Mouse (Mus musculus) heart, postnatal 36 days (tissue): ENCODE measurements around the gene Dnajb4. TPM values are rescaled to one million over a fixed set of nuclear protein-coding genes. Genes with fewer than 3 reads are reported as not detected.

ENCODE experiments used
- DNase-seq, 2 experiments: peaks; one replicate each; pipeline ENCODE4 v3.0.0; 2021 to 2022
- intact Hi-C: fragments of 180-260 bp; cut with DNase I; formaldehyde crosslinking; loops from one replicate; pipeline ENCODE4 v1.15.1; 2025
- total RNA-seq, 2 experiments: library from RNA; stranded (reverse); gene quantifications; 2 replicates each; pipeline ENCODE4 v1.2.3; 2021

The Dnajb4 gene
- total RNA-seq, 2 experiments from 2014 or later: 98.1 to 111 TPM

DNA sequence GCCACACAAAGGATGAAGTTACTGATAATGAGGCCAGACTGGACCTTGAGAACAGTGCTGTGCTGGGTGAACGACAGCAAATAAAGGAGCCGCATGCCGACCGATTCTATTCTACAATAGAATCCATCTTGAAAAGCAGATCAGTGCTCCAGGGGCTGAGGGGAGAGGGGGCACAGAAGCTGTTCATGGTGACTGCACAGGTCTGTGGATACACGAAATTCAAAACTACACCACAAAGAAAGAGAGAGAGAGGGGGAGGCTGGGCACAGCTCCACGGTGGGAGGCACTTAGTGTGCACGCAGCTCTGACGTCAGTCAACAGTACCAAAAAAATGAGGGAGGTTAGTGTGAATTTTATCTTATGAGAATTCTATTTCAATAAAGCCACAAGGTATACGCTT is 26.6 kb downstream of the Dnajb4 start:
- DNase-seq: no peak
- intact Hi-C loops: no loop called here

DNA sequence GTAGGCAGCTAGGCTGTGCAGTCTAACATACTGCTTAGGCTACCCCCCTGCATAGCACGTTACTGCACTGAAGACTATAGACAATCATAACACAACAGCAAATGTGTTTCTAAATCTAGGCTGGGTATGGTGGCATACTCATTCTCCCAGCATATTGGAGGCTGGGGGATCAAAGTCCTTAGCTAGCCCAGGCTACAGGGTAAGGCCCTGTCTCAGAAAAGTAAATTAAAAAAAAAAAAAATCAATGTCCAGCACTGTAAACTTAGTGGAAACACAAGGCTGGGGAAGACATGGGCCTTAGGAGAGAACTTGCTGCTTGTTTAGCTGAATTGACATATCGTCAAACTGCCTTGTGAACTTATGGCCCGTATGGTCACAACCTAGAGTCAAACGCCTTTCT is 29.5 kb downstream of the Dnajb4 start:
- no peak for DNase-seq
- intact Hi-C loops: no loop called here

GRCm38 (mm10) chr3:152179285-152179684 is 30.8 kb downstream of the Dnajb4 start:
- intact Hi-C loops: no loop called here

GRCm38 (mm10) chr3:152178816-152179215 is 31.3 kb downstream of the Dnajb4 start:
- no peak for DNase-seq
- intact Hi-C loops: no loop called here

More at GRCm38 (mm10) chr3:152179285-152179684, 30.8 kb downstream of the Dnajb4 start:
- DNase-seq: no peak

DNA sequence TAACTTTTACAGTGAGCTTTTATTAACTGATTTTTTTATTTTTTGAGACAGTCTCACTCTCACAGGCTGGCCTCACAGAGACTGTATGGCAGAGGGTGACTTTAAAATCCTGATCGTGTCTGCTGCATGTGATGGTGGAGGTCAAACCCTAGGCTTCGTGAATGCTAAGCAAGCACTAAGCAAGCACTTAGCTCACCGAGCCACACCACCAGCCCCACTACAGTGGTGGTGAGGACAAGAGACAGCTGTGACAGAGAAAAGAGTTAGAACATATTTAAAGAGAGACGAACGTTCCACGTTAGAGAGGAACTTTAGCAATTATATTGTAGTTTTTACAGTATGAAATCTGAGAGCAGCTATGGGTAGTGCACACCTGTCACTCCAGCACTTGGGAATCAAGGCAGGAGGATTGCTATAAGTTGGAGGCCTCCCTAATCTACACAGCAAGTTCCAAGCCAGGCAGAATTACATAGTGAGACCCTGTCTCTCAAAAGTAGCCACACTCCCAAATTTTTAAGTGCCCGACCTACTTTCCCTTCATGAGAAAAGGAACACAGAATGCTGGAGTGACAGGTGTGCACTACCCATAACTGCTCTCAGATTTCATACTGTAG is 37.7 kb downstream of the Dnajb4 start:
- intact Hi-C loops: no loop called here
- no peak for DNase-seq

DNA sequence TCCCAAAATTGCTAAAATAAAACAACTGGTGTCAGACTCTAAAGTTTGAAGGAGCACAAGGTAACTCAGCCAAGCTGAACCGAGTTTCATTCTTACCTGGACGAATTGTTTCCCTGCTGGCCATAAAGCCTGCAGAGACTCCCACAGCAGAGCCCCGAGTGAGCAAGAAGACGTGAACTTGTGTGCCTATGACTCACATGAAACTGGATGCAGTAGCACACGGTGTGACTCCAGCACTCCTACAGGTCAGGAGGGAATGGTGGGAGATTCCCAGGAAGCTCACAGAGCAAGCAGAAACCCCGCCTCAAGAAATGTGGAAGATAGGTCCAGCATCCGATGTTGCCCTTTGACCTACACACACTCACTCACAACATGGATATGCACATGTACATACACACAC is 38.2 kb downstream of the Dnajb4 start:
- intact Hi-C loops: no loop called here
- DNase-seq: no peak

DNA sequence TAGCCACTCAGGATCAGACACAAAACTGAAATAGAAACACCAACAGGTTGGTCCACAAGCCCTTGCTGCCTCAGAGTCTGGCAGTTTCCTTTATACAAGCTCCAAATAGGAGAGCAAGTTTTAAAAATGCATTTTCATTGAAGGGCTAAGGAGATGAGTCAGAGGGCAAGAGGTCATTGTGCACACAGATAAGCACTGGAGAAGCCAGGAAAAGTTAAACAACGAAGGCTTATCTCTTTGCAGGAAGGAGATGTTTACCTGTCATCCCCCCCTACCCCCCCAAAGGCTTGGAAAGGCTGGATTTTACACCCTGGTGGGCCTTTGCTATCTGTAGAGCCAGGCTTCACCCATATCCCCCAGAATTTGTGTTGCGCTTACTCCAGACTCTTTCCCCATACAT is 38.9 kb downstream of the Dnajb4 start:
- intact Hi-C loops: no loop called here

DNA sequence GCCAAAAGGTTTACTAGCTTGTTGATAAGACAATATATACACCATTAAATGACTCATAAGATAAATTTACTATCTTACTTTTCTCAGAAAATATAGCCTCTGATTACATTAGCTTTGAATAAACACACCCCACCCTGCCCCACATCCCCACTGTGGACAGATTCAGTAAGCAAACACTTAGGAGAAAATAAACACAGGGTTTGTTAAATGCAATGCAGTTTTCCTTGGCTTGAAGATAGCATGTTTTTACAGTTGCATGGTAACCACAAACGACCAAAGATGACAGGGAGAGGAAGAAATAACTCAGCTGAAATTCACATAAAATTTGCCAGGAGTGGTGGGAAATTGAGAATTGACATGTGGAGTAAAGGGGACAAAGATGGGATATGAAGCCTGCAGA is 39.7 kb downstream of the Dnajb4 start:
- DNase-seq: no peak
- intact Hi-C loops: no loop called here

More for the DNA sequence above, 38.9 kb downstream of the Dnajb4 start:
- DNase-seq: no peak

DNA sequence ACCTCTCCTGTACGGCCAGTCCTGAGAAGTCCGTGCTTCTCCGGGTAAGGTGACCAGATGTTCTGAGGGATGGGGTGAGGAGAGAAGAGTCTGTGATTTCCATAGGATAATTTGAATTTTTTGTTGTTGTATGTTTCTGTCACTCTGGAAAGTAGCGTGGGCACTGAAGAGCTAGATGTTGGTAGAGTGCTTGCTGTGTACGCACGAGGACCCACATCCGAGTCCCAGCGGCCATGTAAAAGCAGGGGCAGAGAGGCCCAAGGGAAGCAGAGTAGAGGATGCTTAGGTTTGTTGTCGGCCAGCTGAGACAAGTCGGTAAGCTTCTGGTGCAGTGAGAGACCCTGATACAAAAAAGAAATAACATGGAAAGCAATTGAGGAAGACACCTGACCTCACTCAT is 42.1 kb downstream of the Dnajb4 start:
- intact Hi-C loops: no loop called here
- no peak for DNase-seq

GRCm38 (mm10) chr3:152166699-152167451 is 43.2 kb downstream of the Dnajb4 start:
- intact Hi-C loops: loop anchor here (2.0 kb wide), 1 partner anchor 26 kb away; no protein-coding TSS in a partner anchor
- DNase-seq: no peak

DNA sequence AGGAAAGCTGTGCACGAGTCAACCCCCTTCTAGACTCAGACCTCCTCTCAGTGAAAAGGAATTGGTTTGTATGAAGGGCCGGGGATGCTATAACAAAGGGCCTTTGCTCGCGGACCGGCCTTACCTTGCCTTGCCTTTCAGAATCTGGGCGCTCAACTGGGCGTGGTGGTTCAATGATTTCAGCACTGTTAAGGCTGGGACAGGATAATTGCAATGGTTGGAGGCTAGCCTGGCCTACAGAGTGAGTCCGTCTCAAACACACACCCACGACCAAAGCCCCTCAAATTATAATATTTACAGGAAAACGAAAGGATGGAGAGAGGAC is 44.0 kb downstream of the Dnajb4 start, which contains the start of gene Gipc2:
Gene Gipc2, minus strand, starts transcription at position 132 of the 325 bp plus-strand sequence.
- DNase-seq: no peak
- intact Hi-C loops: loop anchor here (2.0 kb wide), 1 partner anchor 27 kb away; no protein-coding TSS in a partner anchor

- intact Hi-C loops: loop anchor here (2.0 kb wide), 1 partner anchor 27 kb away; no protein-coding TSS in a partner anchor
- peak; percentile 61 to 62 for DNase-seq
These were observed 44.6 kb downstream of the Dnajb4 start for GRCm38 (mm10) chr3:152165351-152166098.

GRCm38 (mm10) chr3:152165014-152165350 is 45.1 kb downstream of the Dnajb4 start:
- intact Hi-C loops: no loop called here
- DNase-seq: no peak

GRCm38 (mm10) chr3:152163320-152163719 is 46.8 kb downstream of the Dnajb4 start:
- DNase-seq: no peak
- intact Hi-C loops: no loop called here

GRCm38 (mm10) chr3:152160607-152161006 is 49.5 kb downstream of the Dnajb4 start:
- intact Hi-C loops: no loop called here
- DNase-seq: no peak

- no peak for DNase-seq
- intact Hi-C loops: no loop called here
These were observed 50.8 kb downstream of the Dnajb4 start for GRCm38 (mm10) chr3:152159321-152159720.

DNA sequence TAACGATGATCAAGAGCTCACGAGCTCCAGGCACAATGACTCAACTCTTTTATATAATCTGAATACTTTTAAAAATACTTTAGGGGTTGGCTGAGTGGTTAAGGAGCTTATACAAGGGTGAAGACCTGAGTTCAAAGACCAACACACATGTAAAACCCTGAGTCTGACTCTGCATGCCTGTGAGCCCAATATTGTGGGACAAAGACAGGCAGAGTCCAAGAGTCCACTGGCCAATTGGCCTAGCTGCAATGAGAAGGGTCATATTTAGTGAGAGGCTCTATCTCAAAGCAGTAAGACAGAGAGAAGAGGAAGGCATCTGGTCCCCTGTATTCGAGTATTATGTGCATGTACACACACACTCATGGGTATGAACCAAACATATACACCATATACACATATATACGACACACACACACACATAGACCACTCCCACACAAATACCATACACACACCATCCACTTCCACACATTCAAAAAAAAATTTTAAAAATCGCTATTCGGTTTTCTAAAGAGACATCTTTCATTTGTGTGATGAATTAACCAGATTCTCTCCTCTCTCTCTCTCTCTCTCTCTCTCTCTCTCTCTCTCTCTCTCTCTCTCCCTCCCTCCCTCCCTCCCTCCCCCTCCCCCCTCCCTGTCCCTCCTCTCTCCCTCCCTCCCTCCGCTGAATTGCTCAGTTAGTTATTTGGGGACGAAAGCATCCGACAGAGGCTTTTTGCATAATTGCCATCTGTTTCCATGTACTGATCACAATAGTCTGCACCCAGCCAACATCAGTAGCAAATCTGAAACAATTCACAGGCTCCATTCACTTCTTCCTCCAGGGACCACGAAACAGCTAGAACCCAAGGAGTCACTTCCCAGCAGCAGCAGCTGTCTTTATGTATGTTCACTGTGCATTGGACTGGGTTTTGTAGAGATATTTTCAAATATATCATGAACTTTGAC is 51.5 kb downstream of the Dnajb4 start:
- intact Hi-C loops: no loop called here
- DNase-seq: no peak

DNA sequence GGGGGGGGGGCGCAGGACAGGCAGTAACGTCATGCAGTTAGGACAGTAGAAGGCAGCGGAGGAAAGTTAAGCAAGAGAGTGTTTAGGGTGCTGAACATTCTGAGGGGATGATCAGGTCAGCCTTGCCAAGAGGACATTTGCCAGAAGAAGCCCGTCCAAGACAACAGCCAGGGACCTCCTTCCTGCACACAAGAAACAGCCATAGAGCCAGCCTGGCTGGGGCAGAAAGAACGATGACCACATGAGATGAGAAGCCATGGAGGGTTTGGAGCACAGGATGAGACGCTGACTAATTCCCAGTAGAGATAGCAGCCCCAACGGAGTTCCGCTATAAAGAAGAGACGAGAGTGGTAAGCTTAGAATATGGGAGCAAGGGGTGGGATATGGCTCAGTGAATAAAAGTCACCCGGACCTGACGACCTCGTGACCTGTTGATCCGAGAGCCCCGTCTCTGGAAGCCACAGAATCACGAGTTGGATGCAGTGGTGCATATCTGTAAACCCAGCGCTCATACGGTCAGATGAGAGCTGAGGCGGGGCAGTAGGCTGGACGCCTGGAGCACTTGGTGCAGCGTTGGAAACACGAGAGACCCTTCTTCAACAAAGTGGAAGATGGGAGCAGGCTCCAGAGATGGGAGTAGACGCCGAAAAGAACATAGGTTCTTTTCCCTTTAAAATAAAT is 53.1 kb downstream of the Dnajb4 start:
- intact Hi-C loops: no loop called here
- DNase-seq: no peak

DNA sequence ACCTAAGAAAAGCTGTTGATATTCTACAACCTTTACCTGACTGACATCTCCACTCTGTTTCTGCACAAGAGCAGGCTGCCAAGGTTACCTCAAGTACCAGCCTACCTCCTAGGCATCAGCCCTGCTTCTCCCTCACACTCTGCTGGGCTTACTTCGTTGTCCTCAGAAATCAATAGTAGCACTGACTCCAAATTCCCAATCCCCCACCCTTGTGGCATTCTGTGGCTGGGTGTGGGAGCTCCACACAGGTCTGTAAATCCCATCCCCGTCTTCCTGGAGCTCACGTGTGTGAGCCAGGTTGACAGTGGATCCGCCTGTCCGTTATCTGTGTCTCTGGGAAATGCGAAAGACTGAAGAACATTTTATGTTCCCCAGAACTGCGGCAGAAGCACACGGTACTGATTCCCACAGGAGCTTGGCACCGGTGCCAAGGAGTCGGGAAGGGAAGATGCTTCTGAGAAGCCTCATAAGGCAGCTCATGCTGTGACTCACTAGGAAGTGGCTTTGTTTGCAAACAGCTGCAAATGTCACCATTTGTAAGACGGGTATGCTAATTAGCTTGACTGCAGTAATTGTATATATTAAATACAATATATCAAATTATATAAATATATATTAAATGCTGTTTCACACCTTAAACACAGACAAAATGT is 54.7 kb downstream of the Dnajb4 start:
- no peak for DNase-seq
- intact Hi-C loops: no loop called here
